Mouse (Mus musculus) MEL (cell line): Measurements from ENCODE around the gene Sh2d3c. TPM values are rescaled to one million over a fixed set of nuclear protein-coding genes. Genes with fewer than 3 reads are reported as not detected.
A peak's percentile ranks its signal among the peaks of the same experiment; 100 is the strongest.

Source experiments
- DNase-seq: peaks from one replicate; pipeline ENCODE4 v3.0.0; 2011; ENCODE audit warnings: low read depth, low spot score
- H3K27ac ChIP-seq: 2 replicates; pipeline ENCODE4 v1.5.1; 2012; ENCODE audit warnings: low read depth, mild to moderate bottlenecking, control low read depth, low read length, moderate library complexity; ENCODE audit not compliant: control insufficient read depth
- H3K27me3 ChIP-seq, 2 experiments: fragments of 150-350 bp in 1 of 2; sonication (generic) in 1 of 2; 2 replicates each; pipeline ENCODE4 v1.6.1; 2012; ENCODE audit warnings: low read length in 2 of 2, mild to moderate bottlenecking in 2 of 2, improper control_type of control experiment in 1 of 2, moderate library complexity in 1 of 2; ENCODE audit not compliant: insufficient read depth in 2 of 2, control insufficient read depth in 1 of 2
- H3K36me3 ChIP-seq, 2 experiments: 2 replicates each; pipeline ENCODE4 v1.6.1; 2012 to 2014; ENCODE audit warnings: low read length in 2 of 2, improper control_type of control experiment in 1 of 2, inconsistent platforms in 1 of 2, mild to moderate bottlenecking in 1 of 2; ENCODE audit not compliant: insufficient read depth in 2 of 2, control insufficient read depth in 1 of 2
- H3K4me1 ChIP-seq, 2 experiments: fragments of 150-350 bp in 1 of 2; sonication (generic) in 1 of 2; 2 replicates each; pipeline ENCODE4 v1.6.1; 2012; ENCODE audit warnings: low read length in 2 of 2, improper control_type of control experiment in 1 of 2, mild to moderate bottlenecking in 1 of 2; ENCODE audit not compliant: insufficient read depth in 2 of 2, control insufficient read depth in 1 of 2
- H3K4me3 ChIP-seq, 2 experiments: fragments of 150-350 bp in 1 of 2; sonication (generic) in 1 of 2; 2 replicates each; pipeline ENCODE4 v1.5.1; 2012; ENCODE audit warnings: low read depth in 2 of 2, low read length in 2 of 2, mild to moderate bottlenecking in 2 of 2, moderate library complexity in 2 of 2, control low read depth in 1 of 2, improper control_type of control experiment in 1 of 2; ENCODE audit not compliant: control insufficient read depth in 1 of 2, insufficient read depth in 1 of 2
- H3K79me2 ChIP-seq: 2 replicates; pipeline ENCODE4 v1.6.1; 2012; ENCODE audit warnings: mild to moderate bottlenecking, low read length, moderate library complexity; ENCODE audit not compliant: control insufficient read depth, poor library complexity, insufficient read depth
- H3K9ac ChIP-seq: 2 replicates; pipeline ENCODE4 v1.6.1; 2012; ENCODE audit warnings: low read depth, mild to moderate bottlenecking, control low read depth, low read length, moderate library complexity; ENCODE audit not compliant: control insufficient read depth, poor library complexity, severe bottlenecking
- H3K9me3 ChIP-seq: fragments of 150-350 bp; sonication (generic); replicated peaks from 2 replicates; pipeline ENCODE4 v1.6.1; 2012; ENCODE audit warnings: mild to moderate bottlenecking, low read length, improper control_type of control experiment, moderate library complexity; ENCODE audit not compliant: insufficient read depth
- BHLHE40 ChIP-seq: IDR thresholded peaks from 2 replicates; pipeline ENCODE4 v1.6.1; 2012; ENCODE audit warnings: low read depth, mild to moderate bottlenecking, inconsistent platforms, low read length, improper control_type of control experiment, borderline replicate concordance
- CHD1 ChIP-seq: IDR thresholded peaks from 2 replicates; pipeline ENCODE4 v1.6.1; 2012; ENCODE audit warnings: low read depth, mild to moderate bottlenecking, inconsistent platforms, low read length, improper control_type of control experiment
- CHD2 ChIP-seq: IDR thresholded peaks from 2 replicates; pipeline ENCODE4 v1.6.1; 2011; ENCODE audit warnings: low read length, improper control_type of control experiment
- CTCF ChIP-seq, 3 experiments: IDR thresholded peaks in 2 of 3; conservative IDR thresholded peaks in 1 of 3; 2 replicates each; pipeline ENCODE4 v1.5.1; 2011 to 2012; ENCODE audit warnings: low read length in 3 of 3, low read depth in 2 of 3, mild to moderate bottlenecking in 2 of 3, improper control_type of control experiment in 1 of 3, inconsistent platforms in 1 of 3, mixed read lengths in 1 of 3, moderate library complexity in 1 of 3; ENCODE audit not compliant: control insufficient read depth in 1 of 3, insufficient read depth in 1 of 3, poor library complexity in 1 of 3, severe bottlenecking in 1 of 3
- E2F4 ChIP-seq: IDR thresholded peaks from 2 replicates; pipeline ENCODE4 v1.6.1; 2011; ENCODE audit warnings: low read depth, low read length, improper control_type of control experiment, borderline replicate concordance
- EP300 ChIP-seq, 2 experiments: IDR thresholded peaks; 2 replicates each; pipeline ENCODE4 v1.6.1; 2011; ENCODE audit warnings: improper control_type of control experiment in 2 of 2, low read length in 2 of 2, low read depth in 1 of 2, mild to moderate bottlenecking in 1 of 2
- ETS1 ChIP-seq: IDR thresholded peaks from 2 replicates; pipeline ENCODE4 v1.6.1; 2012; ENCODE audit warnings: low read depth, mild to moderate bottlenecking, inconsistent platforms, low read length, improper control_type of control experiment, moderate library complexity
- HCFC1 ChIP-seq: IDR thresholded peaks from 2 replicates; pipeline ENCODE4 v1.6.1; 2012; ENCODE audit warnings: low read depth, mild to moderate bottlenecking, inconsistent platforms, low read length, improper control_type of control experiment, moderate library complexity
- MAX ChIP-seq: IDR thresholded peaks from 2 replicates; pipeline ENCODE4 v1.6.1; 2011; ENCODE audit warnings: low read length, improper control_type of control experiment
- MEF2A ChIP-seq: IDR thresholded peaks from 2 replicates; pipeline ENCODE4 v1.6.1; 2014; ENCODE audit warnings: low read depth, mild to moderate bottlenecking, inconsistent platforms, low read length, improper control_type of control experiment; ENCODE audit not compliant: poor library complexity, insufficient replicate concordance, severe bottlenecking; ENCODE audit errors: extremely low read depth
- MXI1 ChIP-seq: IDR thresholded peaks from 2 replicates; pipeline ENCODE4 v1.6.1; 2011; ENCODE audit warnings: mild to moderate bottlenecking, low read depth, low read length, improper control_type of control experiment
- MYB ChIP-seq: IDR thresholded peaks from 2 replicates; pipeline ENCODE4 v1.6.1; 2011; ENCODE audit warnings: mild to moderate bottlenecking, low read depth, low read length, improper control_type of control experiment
- NELFE ChIP-seq: IDR thresholded peaks from 2 replicates; pipeline ENCODE4 v1.6.1; 2011; ENCODE audit warnings: low read depth, low read length, improper control_type of control experiment
- POLR2A ChIP-seq, 2 experiments: IDR thresholded peaks; 2 replicates each; pipeline ENCODE4 v1.6.1; 2011 to 2012; ENCODE audit warnings: low read length in 2 of 2, mild to moderate bottlenecking in 2 of 2, control low read depth in 1 of 2, improper control_type of control experiment in 1 of 2, low read depth in 1 of 2, moderate library complexity in 1 of 2; ENCODE audit not compliant: control insufficient read depth in 1 of 2, insufficient read depth in 1 of 2, poor library complexity in 1 of 2
- POLR2AphosphoS5 ChIP-seq: IDR thresholded peaks from 2 replicates; pipeline ENCODE4 v1.6.1; 2012; ENCODE audit warnings: low read depth, borderline replicate concordance, mild to moderate bottlenecking, inconsistent platforms, low read length, moderate library complexity, mixed read lengths
- RAD21 ChIP-seq: IDR thresholded peaks from 2 replicates; pipeline ENCODE4 v1.6.1; 2011; ENCODE audit warnings: mild to moderate bottlenecking, low read depth, low read length, improper control_type of control experiment
- SIN3A ChIP-seq: IDR thresholded peaks from 2 replicates; pipeline ENCODE4 v1.6.1; 2012; ENCODE audit warnings: low read length, improper control_type of control experiment, inconsistent platforms
- SMC3 ChIP-seq: IDR thresholded peaks from 2 replicates; pipeline ENCODE4 v1.6.1; 2011; ENCODE audit warnings: low read depth, low read length, improper control_type of control experiment
- TAL1 ChIP-seq: IDR thresholded peaks from 2 replicates; pipeline ENCODE4 v1.6.1; 2012; ENCODE audit warnings: mild to moderate bottlenecking, inconsistent platforms, low read length, moderate library complexity, mixed read lengths
- TCF12 ChIP-seq: IDR thresholded peaks from 2 replicates; pipeline ENCODE4 v1.6.1; 2014; ENCODE audit warnings: low read depth, mild to moderate bottlenecking, inconsistent platforms, low read length, improper control_type of control experiment, moderate library complexity
- UBTF ChIP-seq: IDR thresholded peaks from 2 replicates; pipeline ENCODE4 v1.6.1; 2012; ENCODE audit warnings: low read depth, mild to moderate bottlenecking, inconsistent platforms, low read length, improper control_type of control experiment, moderate library complexity, borderline replicate concordance; ENCODE audit not compliant: insufficient read depth
- USF1 ChIP-seq: IDR thresholded peaks from 2 replicates; pipeline ENCODE4 v1.6.1; 2014; ENCODE audit warnings: low read depth, mild to moderate bottlenecking, inconsistent platforms, low read length, improper control_type of control experiment, moderate library complexity
- USF2 ChIP-seq, 2 experiments: IDR thresholded peaks; 2 replicates each; pipeline ENCODE4 v1.6.1; 2011 to 2012; ENCODE audit warnings: improper control_type of control experiment in 2 of 2, low read length in 2 of 2, borderline replicate concordance in 1 of 2, inconsistent platforms in 1 of 2, low read depth in 1 of 2, mild to moderate bottlenecking in 1 of 2; ENCODE audit not compliant: insufficient read depth in 1 of 2
- ZC3H11A ChIP-seq: IDR thresholded peaks from 2 replicates; pipeline ENCODE4 v1.6.1; 2012; ENCODE audit warnings: low read depth, mild to moderate bottlenecking, inconsistent platforms, low read length, improper control_type of control experiment
- ZKSCAN1 ChIP-seq: IDR thresholded peaks from 2 replicates; pipeline ENCODE4 v1.6.1; 2012; ENCODE audit warnings: low read depth, mild to moderate bottlenecking, inconsistent platforms, low read length, improper control_type of control experiment, moderate library complexity
- ZNF384 ChIP-seq: IDR thresholded peaks from 2 replicates; pipeline ENCODE4 v1.6.1; 2012; ENCODE audit warnings: low read depth, mild to moderate bottlenecking, inconsistent platforms, low read length, improper control_type of control experiment
- polyA plus RNA-seq, 2 experiments: library from polyadenylated mRNA; stranded (reverse) in 1 of 2; unstranded in 1 of 2; fragments of >175 nt in 1 of 2; fragments of >200 nt in 1 of 2; gene quantifications; 2 replicates each; pipeline versions ENCODE4 v1.2.1 to v1.2.4; 2012; ENCODE audit warnings: low replicate concordance in 2 of 2, low read depth in 1 of 2; ENCODE audit not compliant: insufficient read length in 2 of 2, insufficient read depth in 1 of 2, missing spikeins in 1 of 2
- total RNA-seq: library from RNA; depleted of rRNA; stranded (reverse); fragments of 300-350 nt; gene quantifications from 2 replicates; pipeline ENCODE4 v1.2.3, GENCODE M21; 2012

Sh2d3c gene
- total and polyA plus RNA-seq, 3 experiments: 0.19 to 0.43 TPM; not detected in 1

DNA sequence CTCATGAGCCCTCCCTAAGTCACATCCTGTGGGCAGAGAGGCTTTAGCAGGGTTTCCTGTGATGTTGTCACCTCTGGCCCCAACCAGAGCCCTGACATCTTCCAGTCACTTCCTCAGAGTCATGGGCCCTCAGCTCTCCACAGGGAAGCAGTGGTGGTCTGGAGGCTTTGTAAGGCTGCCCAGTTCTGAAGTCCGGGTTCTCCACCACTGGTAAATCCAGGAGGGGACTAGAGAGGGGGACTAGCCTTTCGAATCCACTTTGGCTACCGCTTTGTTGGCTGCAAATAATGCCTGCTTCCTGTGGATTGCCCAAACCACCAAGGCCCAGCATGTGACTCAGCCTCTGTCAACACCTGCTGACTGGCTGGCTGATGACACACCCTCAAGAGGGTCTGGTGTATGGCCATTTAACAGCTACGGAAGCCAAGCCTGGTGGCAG is 5.8 kb upstream of the Sh2d3c start:
- Histone ChIP-seq H3K79me2 (peaks cover 21% of the 10 kb centered on the region), H3K4me1 (peaks cover 12 to 29% of the 10 kb centered on the region in 2 experiments), H3K27me3 (no peaks in the 10 kb centered on the region), H3K27ac (peak overlapping the region; percentile 12; the same call in 1 of the 2 replicates), H3K9ac (peak overlapping the region; percentile 11; the same call in 1 of the 2 replicates), H3K36me3 (peaks cover 2 to 27% of the 10 kb centered on the region in 2 experiments), H3K9me3 (no peaks in the 10 kb centered on the region), H3K4me3 (no peak overlapping the region)
- no peak for TF ChIP-seq NELFE
- 0 out of 4 replicates have a peak, but pooled peaks of 1 of the 2 experiments have one; percentile 24 for TF ChIP-seq EP300 (IDR thresholded peaks at IDR 0.05; ENCODE audit: low read depth in 1 of 2, low read length in 2 of 2)
- TF ChIP-seq ZNF384: no peak
- peak; percentile 61 for TF ChIP-seq USF1
- TF ChIP-seq TCF12: 0 out of 2 replicates have a peak, but pooled peaks have one; percentile 16
- peak; percentile 25; the same call in 1 of the 2 replicates for TF ChIP-seq TAL1
- TF ChIP-seq CTCF (IDR thresholded peaks at IDR 0.05 in 2 of 3, conservative IDR thresholded peaks at IDR 0.05 in 1 of 3; ENCODE audit: control insufficient read depth in 1 of 3, insufficient read depth in 1 of 3, low read depth in 2 of 3, low read length in 3 of 3, poor library complexity in 1 of 3, severe bottlenecking in 1 of 3): no peak
- TF ChIP-seq RAD21: no peak
- no peak; the same call in 1 of the 2 replicates for TF ChIP-seq BHLHE40
- no peak for TF ChIP-seq E2F4
- no peak for TF ChIP-seq SMC3
- TF ChIP-seq POLR2A (IDR thresholded peaks at IDR 0.05; ENCODE audit: control insufficient read depth in 1 of 2, insufficient read depth in 1 of 2, low read depth in 1 of 2, low read length in 2 of 2, poor library complexity in 1 of 2): no peak
- TF ChIP-seq USF2 (IDR thresholded peaks at IDR 0.05; ENCODE audit: borderline replicate concordance in 1 of 2, insufficient read depth in 1 of 2, low read depth in 1 of 2, low read length in 2 of 2): no peak
- peak; percentile 40; the same call in 1 of the 2 replicates for TF ChIP-seq MAX
- TF ChIP-seq SIN3A: no peak; the same call in 1 of the 2 replicates
- TF ChIP-seq MYB: no peak
- no peak for TF ChIP-seq ZC3H11A
- no peak for TF ChIP-seq POLR2AphosphoS5
- TF ChIP-seq ETS1: peak; percentile 50; the same call in 1 of the 2 replicates
- no peak for TF ChIP-seq CHD2
- no peak for TF ChIP-seq CHD1
- TF ChIP-seq UBTF: no peak
- TF ChIP-seq HCFC1: no peak
- TF ChIP-seq MEF2A: no peak
- TF ChIP-seq MXI1: peak; percentile 45; the same call in 1 of the 2 replicates
- TF ChIP-seq ZKSCAN1: no peak
- peak; percentile 70 for DNase-seq
